Mouse (Mus musculus) thymus, postnatal 10 days (tissue): ENCODE data around the gene Rnf43.

Experiments
- DNase-seq, 2 experiments: peaks; one replicate each; pipeline ENCODE4 v3.0.0; 2021; ENCODE audit warnings: low spot score in 2 of 2

Gene Rnf43

DNA sequence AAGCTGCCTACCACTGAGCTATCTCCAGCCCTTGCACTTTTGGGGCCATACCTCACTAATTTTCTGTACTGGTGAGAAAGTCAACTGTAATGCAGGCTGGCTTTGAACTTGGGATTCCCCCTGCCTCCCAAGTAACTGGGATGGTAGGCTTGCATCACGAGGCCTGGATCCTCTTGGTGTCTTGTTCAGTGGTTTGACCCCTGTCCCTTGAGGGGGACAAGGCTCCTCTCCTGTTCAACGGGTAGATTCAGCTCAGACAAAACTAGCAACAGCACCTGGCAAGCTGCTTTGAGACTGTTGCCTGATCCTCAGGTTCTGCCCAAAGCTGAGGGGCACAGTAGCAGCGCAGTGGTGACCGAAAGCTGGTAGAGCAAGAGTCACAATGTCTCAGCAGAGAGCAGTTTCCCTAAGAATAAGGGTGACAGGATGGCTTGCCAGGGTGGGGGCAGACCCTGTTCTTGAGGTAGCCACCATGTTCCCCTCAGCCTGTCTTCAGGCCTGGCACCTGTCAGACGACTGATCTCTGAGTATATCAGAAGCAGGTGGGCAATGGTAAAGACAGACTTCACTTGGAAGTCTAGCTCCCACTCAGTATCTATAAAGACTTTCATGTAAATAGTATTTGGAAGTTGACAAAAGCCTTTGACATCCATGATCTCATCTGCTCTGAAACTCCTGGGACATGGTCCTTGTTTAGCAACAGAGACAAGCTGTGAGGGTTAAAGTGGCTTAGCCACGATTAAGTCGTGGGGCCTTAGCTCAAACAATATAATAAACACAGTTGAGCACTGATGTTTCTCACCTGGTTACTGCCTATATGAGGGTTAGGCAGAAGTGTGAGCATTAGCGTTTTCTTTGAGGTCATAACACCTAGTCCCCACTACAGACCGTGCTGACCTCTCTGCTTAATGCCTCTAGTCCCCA, 83.4 kb downstream of the Rnf43 start:
- peak in 1 of 2 experiments; percentile 41 for DNase-seq

DNA sequence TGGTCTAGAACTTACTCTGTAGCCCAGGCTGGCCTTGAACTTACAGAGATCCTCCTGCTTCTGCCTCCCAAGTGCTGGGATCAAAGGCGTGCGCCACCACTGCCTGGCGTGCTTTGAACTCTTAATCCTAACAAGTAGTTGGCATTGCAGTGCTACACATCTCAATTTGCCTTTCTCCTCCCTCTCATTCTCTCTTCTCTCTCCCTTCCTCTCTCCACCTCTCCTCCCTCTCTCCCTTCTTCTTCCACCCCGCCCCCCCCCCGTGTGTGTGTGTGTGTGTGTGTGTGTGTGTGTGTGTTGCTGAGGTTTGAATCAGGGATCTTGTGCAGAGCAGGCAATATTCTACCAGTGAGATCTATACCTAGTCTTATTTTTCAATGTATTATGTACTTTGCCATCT, 84.8 kb downstream of the Rnf43 start:
- no peak for DNase-seq

DNA sequence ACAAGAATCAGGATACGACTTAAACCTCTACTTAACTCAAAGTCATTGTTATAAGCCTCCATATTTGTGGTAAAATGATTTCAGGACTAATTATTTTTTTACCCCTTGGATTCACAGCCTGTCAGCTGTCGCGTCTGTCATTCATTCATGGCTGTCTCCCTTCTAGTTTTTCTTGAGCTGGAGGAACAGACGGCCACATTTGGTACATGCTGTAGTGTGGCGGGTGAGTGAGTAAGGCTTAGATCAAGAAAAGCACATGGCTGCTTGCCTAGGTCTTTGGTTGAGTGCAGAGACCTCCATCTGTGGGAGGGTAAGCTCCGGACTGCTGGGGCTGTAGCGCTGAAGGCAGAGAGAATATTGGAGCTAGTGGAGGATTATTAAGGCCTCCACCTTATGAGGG, 85.2 kb downstream of the Rnf43 start:
- no peak for DNase-seq

GRCm38 (mm10) chr11:87748132-87749119, 85.9 kb downstream of the Rnf43 start:
- DNase-seq, result peak; percentile 88 to 90

DNA sequence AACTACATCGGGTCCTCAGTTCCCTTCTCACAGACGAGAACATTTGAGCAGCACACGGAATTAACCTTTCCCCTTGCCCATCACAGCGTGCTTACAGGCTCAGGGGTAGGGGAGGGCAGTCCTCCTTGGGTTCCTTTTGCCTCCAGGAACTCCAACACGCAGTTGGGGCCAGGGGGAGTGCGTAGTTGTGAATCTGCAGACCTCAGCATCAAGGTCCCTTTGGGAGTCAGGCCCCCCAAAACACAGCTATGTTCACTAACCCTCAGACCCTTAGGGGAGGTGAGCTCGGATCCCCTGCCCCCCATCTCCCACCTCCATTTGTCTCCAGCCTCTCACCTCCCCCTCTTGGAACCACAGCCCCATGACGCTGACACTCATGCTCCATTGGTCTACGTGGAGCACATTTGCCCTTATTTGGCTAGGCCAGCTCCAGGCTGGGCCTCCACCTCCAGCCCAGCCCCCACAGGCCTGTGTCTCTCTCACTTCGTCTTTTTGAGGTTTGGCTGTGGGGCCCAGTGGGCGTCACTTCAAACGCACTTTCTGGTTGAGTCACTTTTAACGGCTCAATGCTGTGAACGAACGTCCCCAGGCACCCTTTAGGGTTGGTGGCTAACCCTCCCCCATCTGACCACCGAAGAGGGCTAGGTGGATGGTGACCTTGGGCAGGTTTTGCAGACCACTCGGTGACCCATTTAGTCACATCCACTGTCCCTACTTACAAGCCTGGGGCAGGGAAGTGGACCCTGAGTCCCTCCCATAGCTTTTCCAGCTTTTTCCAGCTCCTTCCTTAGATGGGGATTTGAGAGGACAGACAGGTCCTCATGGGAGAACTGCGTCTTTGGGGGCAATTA, 86.9 kb downstream of the Rnf43 start:
- peak; percentile 89 to 94 for DNase-seq

DNA sequence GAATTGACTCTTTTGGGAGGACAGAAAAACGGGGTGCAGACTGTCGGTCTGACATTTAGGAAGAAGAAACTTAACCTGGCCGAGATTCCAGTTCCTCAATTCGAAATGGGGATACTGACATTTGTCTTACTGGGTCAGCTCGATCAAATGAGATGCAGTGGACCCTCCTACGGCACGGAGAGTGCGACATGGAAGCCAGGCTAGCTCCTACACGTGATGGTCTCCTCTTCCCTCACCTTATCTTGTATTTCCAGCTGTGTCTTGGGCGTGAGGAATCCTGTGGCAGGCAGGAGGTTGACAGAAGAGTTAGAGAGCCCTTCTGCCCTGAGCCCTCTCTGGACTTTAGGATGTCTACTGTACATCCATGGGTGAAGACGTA, 87.5 kb downstream of the Rnf43 start:
- DNase-seq, result no peak

GRCm38 (mm10) chr11:87750521-87750920, 88.0 kb downstream of the Rnf43 start:
- peak; percentile 71 to 74 for DNase-seq

DNA sequence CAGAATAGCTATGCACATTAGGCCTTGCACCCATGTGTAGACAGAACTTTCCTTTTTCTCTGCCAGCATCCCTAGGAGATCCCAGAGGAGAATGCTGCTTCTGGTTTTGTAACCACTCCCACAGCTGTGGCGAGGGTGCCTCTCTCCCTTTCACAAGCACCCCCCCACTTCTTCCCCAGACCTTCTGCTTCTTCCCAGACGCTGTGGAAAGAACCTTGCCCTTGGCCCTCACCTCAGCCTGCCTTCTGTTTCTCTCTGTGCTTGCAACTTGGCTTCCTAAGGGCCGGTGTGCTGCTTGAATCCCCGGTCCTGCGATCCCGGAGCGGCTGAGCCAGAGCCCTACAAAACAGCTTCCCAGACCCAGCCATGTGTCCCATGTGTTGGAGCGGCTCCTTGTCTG, 88.5 kb downstream of the Rnf43 start:
- DNase-seq, result peak; percentile 54 to 62

DNA sequence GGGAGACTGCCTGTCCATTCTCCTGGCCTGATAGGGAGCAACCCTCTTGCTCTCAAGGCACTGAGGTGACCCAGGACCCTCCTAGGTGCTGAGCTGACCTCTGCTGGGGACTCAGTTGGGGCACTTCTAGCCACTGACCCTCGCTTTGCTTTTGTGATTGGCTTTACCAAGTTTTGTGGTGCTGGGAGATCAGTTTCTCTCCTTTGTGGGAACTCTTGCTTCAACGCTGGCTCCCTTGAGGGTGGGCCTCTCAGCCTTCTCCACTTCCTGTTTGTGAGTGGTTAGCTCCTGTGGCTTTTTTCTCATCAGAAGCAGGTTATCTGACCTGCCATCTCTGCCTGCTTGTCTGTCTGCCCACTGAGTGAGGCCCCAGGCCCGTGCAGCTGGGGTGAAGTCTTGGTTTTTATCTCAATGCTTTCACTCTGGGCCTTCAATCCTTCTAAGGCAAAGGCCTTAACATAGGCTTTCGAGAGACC, 89.0 kb downstream of the Rnf43 start:
- peak; percentile 86 to 91 for DNase-seq

GRCm38 (mm10) chr11:87752307-87752706, 89.8 kb downstream of the Rnf43 start:
- DNase-seq, result no peak

DNA sequence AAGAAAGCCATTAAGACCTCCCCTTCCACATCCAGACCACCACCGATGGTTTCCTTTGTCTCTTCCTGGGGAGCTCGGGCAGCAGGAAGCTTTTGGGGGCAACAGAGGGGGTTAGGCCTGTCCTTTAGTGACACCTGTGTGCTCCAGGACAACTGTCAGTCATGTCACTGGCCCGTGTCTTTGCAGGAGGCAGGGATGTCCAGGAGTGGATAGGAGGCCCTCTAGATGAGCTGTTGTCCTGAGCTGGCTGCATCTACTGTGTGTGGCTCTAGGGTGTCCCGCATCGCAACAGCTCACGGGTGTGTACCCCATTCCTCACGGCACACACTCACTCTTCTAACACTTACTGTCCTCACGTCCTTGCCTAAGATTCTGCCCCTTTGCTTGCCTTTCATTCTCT, 90.7 kb downstream of the Rnf43 start:
- peak in 1 of 2 experiments; percentile 32 for DNase-seq

GRCm38 (mm10) chr11:87753891-87754501, 91.5 kb downstream of the Rnf43 start:
- DNase-seq, result no peak

DNA sequence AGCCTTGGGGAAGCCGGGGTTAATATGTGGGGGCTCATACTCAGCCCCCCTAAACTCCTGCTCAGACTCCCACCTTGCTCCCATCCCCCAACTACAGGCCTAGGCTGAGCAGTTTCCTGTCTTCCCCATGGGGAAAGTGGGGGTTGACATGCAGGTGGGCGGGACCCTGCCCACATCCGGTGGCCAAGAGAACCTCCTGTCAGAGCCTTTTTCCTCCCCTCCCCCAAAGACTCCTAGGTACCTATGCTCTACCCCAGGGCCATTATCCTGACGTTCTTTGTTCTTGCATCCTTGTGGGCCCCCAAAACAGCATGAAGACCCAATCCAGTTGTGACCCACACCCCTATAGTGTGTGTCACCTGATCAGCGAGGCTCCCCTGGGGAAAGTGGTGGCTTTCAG, 92.1 kb downstream of the Rnf43 start:
- peak; percentile 94 to 96 for DNase-seq

DNA sequence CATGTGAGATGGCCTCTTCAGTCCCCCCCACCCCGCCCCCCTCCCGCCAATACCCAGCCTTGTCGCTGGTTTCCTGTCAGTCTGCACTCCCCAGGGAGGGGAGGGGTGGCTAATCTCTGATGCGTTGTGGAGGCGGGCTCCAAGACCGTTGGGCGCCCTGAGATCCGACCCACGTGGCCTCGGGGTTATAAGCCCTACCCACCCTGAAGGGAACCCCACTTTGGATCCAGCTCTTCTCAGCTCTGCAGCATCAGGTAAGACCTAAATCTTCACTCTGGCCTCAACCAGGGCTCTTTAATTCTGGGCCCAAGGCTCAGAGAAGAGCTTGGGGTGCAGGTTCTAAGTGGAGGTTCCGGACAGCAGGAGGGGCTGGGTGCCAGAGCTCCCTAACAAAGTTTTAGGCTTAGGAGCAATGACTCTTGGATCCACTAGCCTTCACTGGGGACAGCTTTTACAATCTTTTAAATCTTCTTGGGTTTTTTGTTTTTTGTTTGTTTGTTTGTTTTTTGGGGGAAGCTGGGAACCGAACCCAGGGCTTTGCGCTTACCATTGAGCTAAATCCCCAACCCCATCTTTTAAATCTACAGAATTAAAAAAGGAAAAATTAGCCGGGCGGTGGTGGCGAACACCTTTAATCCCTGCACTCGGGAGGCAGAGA, 93.0 kb downstream of the Rnf43 start:
- DNase-seq, result peak; percentile 98 to 99

DNA sequence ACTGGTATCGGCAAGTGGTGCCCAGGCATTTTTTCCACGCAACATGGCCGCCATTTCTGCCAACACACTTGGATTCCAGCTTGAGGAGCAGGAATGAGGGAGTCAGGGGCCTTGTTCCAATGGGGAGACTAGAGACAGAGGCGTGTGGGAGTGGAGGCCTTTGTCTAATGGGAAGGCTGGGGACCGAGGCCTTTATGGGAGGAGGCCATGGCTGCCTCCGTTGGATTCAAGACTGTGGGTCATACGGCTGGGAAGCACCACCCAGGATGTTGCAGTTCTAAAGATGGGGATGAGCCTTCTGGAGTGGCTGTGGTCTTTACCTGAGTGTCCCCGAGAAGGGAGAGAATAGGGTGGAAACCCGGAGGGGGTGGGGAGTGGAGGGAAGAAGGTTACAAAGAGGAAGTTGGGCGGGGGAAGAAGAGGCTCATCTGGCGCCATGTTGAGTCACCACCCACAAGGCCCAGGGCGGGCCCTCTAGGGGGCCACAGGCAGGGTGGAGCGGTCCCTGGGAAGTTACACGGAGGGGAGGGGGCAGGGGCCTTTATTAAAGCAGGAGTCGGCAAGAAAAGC, 93.8 kb downstream of the Rnf43 start:
- DNase-seq, result peak; percentile 78 to 81

DNA sequence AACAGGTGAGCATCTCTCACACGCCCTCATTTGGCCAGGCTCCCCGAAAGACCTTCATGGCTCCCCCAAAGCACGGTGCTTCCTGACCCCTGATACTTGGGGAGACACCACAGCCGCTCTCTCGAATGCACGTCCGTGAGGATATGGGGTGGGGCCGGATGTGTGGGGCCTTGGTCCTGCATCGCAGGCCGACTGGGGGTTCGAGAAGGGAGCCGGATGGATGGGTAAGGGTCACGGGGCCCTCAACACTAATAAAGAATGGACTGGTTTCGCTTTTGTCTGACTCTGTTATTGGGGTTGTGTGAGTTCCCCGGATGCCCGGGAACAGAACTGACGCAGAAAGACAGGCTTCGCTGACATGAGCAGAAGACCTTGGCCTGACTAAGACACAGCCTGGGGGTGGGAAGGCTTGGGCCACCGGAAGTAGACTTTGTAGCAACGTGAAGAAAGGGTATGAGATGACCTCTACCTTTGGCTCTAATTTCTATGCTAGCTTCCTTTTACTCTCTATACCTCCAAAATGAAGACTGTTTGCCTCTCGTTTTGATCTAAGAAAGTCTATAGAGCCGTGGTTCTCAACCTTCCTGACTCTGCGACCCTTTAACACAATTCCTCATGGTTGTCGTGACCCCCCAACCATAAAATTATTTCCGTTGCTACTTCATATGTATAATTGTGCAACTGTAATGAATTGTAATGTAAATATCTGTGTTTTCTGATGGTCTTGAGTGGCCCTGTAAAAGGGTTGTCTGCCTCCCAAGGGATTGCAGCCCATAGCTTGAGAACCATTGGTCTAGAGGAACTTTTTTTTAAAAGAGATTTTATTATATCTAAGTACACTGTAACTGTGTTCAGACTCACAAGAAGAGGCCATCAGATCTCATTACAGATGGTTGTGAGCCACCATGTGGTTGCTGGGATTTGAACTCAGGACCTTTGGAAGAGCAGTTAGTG, 94.8 kb downstream of the Rnf43 start:
- DNase-seq, result peak; percentile 53 to 60

- peak; percentile 34 to 54 for DNase-seq
These were observed 95.8 kb downstream of the Rnf43 start for GRCm38 (mm10) chr11:87758161-87758911.
